Mouse (Mus musculus) ovary, postnatal 10 days (tissue): ENCODE data around the gene Rad9a.

Experiments
- DNase-seq: peaks from one replicate; pipeline ENCODE4 v3.0.0; 2022; ENCODE audit warnings: low spot score

The Rad9a gene

DNA sequence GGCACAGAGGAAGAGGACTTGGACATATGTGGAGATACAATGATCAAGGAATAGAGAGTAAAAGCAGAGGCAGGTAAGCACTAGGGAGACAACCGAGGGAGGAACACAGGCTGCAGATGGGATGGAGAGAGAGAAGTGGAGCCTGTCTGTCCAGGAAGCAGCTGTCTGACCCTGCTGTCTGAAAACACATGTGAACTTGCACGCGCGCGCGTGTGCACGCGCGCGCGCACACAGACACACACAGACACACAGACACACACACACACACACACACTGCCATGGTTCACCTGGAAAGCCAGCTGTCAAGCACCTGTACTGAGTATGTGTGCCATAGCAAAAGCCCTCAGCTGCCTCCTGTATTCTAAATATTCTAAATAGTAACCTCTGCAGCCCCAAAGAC, 16.8 kb upstream of the Rad9a start:
- DNase-seq = no peak

DNA sequence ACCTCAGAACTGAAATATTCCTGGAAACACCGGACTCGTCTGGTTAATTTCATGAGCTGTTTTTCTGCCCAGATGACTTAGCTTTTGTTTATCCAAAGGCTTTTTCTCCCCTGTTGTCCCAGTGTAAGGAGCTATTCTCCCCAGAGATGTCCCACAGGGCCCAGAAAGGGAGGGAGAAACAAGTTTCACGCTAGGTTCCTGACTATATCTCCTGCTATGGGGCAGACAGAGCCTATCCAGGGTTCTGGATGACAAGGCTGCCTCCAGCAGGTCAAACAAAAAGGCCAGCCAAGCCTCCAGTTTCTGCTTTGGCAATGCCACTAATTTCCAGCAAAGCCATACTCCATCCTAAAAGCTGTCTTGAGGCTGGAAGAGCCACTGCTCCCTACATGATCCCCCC, 16.4 kb upstream of the Rad9a start:
- DNase-seq = no peak

GRCm38 (mm10) chr19:4217140-4217539, 15.7 kb upstream of the Rad9a start:
- no peak for DNase-seq

- DNase-seq = no peak
Measured at GRCm38 (mm10) chr19:4216041-4216685, 14.7 kb upstream of the Rad9a start.

DNA sequence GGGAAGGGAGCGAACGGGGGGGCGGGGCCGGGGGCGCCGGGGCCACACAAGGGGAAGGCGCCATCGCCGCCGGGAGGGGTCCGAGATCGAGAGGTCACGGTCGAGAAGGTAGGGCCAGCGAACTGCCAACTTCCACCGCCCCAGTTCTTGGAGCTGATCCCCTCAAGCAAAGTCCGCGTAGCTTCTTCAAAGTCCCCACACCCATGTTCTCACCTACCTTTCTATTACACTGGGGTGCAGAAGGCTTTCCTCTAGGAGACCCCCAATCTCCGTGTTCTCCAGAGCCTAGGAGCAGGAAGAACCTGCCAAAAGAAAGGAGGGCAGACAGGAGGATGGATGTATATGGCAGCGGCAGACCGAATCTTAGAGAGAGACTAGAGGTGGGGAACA, 14.0 kb upstream of the Rad9a start:
- DNase-seq = no peak

GRCm38 (mm10) chr19:4214771-4215450, 13.4 kb upstream of the Rad9a start:
- DNase-seq = no peak

DNA sequence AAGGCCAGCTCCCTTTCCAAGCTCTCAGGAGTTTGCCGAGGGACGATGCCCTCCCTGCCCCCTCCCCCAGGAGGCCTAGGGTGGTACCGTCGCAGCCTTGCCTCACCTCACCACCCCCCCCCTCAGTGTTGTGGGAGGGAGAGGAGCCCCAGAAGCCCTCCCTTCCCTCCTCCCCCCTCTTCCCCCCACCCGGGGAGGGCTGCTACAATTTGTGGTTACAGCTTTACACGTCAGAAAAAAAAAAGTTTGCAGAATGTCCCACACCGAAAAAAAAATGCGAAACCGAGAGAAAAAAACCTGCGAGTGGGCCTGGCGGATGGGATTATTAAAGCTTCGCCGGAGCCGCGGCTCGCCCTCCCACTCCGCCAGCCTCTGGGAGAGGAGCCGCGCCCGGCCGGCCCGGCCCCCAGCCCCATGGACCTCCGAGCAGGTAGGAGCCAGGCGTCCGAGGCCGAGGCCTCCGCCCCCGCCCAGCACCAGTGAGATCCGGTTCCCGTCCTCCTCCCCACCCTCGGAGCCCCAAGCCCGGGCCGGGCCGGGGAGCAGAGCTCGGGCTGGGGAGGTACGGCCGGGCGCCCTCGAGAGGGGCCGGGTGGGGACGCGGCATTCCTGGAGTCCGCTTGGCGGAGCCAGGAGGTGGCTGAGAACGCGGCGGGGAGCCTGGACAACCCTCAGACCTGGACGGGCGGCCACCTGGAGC, 12.8 kb upstream of the Rad9a start, which contains the start of the genes Clcf1 and AC109138.7:
Gene Clcf1 (plus strand): TSS at position 168 of the 700 bp plus-strand sequence.
Gene AC109138.7 (plus strand): TSS at position 287 of the 700 bp plus-strand sequence.
- no peak for DNase-seq

DNA sequence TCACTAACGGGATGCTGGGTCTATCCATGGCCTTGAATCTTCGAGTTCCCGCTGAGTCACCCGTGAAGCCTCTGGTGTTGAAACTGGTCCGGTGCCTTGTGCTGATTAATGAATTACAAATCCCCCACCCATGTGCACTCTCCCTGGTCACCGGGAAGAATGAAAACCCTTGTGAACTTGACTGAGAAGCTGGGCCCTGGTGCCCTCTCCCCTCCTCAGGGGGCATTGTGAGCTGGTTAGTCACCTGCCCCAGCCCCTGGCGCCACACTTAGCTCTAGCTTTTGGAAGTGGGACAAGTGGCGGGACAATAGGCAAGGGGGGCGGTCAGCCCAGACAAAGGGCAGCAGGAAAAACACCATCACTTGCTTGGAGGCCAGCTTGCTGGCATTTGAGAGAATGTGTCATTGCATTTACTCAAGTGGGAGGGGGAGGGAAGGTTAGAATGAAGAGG, 12.1 kb upstream of the Rad9a start:
- DNase-seq = no peak

DNA sequence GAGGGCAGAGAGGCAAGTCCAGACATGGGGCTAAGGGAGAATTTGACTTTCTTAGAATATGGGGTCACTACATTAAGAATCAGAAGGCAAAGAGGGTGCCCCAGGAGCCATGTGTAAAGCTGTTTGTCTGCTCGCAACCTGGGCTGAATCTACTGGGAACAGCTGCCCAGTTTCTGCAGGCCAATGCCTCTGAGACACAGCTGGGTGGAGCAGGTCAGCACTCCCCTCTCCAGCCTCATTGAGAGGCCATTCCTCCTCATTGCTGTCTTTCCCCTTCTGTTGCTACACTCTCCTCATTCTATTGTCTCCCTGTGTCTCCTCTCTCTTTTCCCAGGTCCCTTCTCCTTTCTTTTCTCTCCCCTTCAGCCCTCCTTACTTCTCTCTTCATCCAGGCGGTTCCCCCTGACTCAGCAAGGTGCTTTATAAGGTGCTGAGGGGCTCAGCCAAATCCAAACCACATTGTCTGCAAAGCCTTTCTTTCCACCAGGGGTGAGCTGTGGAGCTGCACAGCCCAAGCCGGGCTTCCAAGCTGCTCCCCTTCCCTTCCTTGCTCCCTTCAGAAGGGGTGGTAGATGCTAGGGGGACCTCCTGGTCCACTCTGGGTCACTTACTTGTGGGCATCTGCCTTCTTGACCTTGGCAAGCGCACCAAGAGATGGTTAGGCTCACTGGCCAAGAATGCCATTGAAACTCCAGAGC, 10.6 kb upstream of the Rad9a start:
- no peak for DNase-seq

DNA sequence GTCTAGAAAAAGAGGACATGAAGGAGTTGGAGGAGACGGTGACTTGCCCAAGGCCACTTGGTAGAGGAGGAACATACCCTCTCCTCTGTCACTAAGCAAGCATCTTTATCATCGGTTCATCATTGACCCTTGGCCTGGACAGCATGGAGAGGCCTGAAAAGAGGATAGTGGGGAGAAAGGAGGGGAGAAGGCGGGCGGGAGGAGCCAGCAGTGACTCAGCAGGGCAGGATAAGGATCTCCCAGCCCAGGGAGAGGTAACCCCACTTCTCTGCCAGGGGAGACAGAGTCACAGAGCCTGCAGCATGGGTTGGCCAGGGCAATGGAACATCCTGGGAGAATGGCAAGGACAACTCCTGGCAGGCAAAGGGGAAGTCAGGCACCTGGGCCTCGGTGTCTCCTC, 7.1 kb upstream of the Rad9a start:
- no peak for DNase-seq

DNA sequence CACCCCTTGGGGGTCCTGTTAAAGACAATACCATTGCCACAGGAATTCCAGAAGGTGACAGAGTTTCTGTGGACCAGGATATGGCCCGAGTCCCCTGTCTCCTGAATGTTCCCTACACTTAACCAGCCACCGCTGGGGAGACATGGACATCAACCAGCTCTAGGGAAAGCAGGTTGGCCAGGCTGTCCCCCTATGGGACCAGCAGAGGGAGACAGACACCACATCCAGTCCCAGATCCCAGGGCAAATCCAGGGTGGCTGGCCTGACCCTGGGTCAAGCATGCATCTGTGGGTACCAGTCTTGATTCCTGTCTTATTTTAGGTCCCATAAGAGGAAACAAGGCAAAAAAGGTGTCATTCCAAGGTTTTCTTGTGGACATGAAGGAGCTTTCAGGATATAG, 5.5 kb upstream of the Rad9a start:
- no peak for DNase-seq

DNA sequence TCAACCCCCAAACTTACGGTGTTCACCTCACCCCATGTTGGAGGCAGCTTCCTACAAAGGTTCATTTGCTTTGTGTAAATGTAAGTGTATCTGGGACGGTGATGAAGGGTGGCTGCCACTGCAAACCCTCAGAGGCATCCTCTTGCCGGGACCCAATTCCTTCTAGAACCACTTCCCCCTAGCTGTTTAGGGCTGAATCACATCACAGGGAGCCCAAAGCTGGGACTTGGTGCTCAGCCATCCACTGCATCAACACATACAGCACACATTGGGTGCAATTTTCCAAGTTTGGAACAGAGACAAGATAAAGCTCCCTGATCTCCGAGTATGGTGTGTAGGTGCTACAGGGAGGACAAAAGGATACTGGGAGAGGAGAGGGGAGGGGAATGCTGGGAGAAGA, 3.4 kb upstream of the Rad9a start:
- no peak for DNase-seq

- DNase-seq = no peak
Measured at GRCm38 (mm10) chr19:4203604-4204326, 2.3 kb upstream of the Rad9a start.

DNA sequence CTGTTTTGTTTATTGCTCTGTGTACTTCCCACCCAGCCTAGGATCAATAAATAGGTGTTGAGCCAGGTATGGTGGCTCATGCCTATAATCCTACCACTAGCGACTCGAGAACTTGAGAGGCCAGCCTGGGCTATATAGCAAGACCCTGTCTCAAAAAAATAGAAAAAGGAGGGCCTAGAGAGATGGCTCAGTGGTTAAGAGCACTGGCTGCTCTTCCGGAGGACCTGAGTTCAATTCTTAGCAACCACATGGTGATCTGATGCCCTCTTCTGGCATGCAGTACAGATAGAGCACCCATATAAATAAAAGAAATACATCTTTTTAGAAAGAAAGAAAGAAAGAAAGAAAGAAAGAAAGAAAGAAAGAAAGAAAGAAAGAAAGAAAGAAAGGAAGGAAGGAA, 1.7 kb upstream of the Rad9a start:
- no peak for DNase-seq

DNA sequence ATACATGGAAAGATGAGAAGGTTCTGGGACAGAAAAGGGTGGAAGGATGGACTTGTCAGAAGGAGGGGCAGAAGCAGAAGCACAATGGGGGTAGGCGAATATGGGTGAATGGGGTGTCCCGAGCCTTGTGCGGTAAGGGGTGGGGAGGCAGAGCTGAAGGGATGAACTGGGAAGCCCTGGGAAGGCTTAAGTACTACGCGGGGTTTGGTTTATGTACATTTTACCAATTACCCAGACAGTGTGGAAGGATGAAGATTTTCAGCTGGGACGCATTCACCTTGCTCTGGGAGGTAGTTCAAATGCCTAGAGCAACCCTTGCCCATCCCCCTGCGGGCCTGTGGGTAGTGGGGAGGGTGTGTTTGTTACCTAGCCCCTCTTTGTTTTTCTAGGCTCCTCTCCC, 687 bp upstream of the Rad9a start:
- no peak for DNase-seq

- no peak for DNase-seq
Measured at GRCm38 (mm10) chr19:4197180-4197579, 4.3 kb downstream of the Rad9a start.

GRCm38 (mm10) chr19:4196548-4196947, 4.9 kb downstream of the Rad9a start:
- no peak for DNase-seq

- no peak for DNase-seq
Measured at GRCm38 (mm10) chr19:4196048-4196447, 5.4 kb downstream of the Rad9a start.

GRCm38 (mm10) chr19:4194776-4195650, 6.4 kb downstream of the Rad9a start:
- DNase-seq = no peak

DNA sequence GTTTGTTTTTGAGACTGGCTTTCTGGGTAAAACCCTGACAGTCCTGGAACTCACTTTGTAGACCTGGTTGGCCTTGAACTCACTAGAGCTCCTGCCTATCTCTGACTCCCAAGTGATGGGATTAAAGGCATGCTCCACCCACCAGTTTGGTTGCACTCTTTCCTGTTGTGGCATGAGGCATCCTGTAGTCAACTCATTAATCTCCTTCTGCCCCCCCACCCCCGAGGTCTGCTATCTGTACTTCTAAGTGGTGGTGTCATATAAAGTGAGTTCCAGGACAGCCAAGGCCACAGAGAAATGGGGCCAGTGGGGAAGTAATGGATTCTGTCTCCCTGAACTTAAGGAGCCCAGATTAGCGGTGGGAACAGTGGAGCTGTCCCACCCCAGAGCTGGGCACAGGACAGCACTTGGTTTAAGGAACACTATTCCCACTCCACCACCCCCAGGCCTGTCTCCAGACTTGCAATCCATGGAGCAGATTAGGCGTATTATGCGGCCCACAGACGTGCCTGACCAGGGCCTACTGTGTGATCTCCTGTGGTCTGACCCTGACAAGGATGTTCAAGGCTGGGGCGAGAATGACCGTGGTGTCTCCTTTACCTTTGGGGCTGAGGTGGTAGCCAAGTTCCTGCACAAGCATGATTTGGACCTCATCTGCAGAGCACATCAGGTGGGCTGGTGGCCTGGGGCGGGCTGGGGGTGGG, 7.3 kb downstream of the Rad9a start:
- DNase-seq = no peak
